Comparison of ENCODE assay signal across 8 mouse cellular contexts in the genomic region with DNA sequence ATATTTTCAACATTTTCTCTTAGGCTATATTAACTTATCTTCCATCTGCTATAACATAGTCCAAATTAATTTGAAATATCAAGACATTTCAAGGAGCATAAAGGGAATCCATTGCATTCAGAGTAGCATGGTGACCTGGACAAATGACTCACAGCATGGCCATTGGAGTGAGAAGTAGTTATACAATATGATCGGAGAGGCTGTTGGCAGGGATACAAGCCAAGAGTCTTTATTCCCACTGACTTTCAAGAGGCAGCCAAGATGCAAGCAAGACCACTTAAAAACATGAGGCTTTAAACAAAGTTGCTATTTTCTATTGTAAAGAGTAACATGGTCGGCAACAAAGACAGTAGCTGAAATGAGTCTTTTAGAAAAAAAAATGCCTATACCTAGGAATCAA.
"Had no signal": no experiment of that assay in that cellular context is flagged by ENCODE, and none has a peak within 500 bp of the region (broad histone marks: within the 10 kb centered on the region; RNA-seq: fewer than 3 reads in every experiment).

No protein-coding gene starts in this region.

- DNase-seq: liver, postnatal 0 days; lung, adult 2 months; lung, postnatal 14 days; lung, postnatal 36 days; right cerebral cortex, postnatal 14 days; thymus, adult 2 months; thymus, postnatal 25 days; thymus, postnatal 4 days had no signal
